Mouse (Mus musculus): ENCODE measurements at regions not wholly inside any gene's neighbourhood (a gene's known extent, or its start where the extent isn't known, plus 50 kb on each side); places are given as distances from the start of the nearest gene placed in this dataset.

DNA sequence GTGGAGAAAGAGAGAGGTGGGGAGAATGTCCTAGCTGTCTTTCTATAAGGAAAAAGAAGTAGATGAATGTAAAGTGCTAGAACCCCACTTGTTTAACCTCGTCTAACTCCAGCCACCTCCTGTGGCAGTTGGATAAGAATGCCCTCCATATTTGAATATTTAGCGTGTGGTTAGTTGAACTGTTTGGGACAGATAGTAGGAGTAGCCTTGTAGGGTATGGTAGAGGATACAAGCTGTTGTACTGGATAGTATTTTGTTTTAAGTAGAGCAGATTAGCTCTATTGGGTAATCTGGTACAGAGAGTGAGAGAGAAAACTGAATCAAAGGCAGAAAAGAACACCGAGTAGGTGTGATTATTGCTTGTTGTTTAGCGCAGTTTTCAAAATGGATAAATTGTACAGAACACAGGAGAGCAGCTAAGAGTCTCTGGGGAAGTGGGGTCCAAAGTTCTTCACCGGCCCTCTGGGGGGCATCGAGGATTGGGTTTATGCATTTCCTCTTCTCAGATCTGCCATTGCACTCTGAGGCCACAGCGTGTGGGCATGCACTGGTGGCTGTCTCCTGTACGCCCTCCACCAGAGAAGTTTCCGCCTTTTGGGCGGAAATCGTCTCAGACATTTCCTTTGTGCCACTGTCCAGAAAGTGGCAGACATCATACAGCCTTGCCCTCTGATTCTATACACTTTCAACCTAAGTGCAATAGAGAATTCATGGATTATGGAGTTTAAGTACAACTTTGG lies 192.3 kb upstream of the Gm9833 start:
- WGBS = 41% methylated on average over 11 of the region's 11 CpGs
- TF ChIP-seq CTCF (IDR thresholded peaks at IDR 0.05; ENCODE audit: control insufficient read depth, insufficient read depth, low read length) = 0 out of 2 replicates have a peak, but pooled peaks have one; percentile 9
- TF ChIP-seq POLR2A (IDR thresholded peaks at IDR 0.05; ENCODE audit: borderline replicate concordance, control insufficient read depth, low read depth, low read length) = no peak
- Histone ChIP-seq H3K27ac (ENCODE audit: control insufficient read depth, insufficient read depth, low read depth, low read length, poor library complexity) (peak overlapping the region; percentile 6; the same call in 1 of the 2 replicates), H3K4me1 (ENCODE audit: control insufficient read depth, insufficient read depth, low read length) (peaks cover 8% of the 10 kb centered on the region), H3K4me3 (replicated peaks; ENCODE audit: control insufficient read depth, low read depth, low read length) (no peak overlapping the region)

DNA sequence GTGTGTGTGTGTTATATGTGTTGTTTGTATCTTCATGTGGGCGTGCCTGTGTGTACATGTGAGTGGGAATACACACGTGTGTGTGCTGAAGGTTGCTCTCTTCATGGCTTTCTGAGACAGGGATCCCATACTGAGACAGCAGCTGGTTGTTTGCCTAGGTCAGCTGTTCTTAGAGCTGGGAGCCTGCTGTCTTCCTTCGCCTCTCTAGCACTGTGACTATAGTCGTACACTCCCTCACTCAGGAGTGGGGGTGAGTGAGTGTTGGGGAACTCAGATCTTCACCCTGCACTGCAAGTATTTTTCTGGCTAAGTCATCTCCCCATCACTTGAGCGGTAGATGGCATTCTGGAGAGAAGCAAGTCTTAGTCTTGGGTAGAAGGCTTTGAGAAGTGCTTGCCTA lies 191.6 kb upstream of the Gm9833 start:
- 81% methylated on average over 5 of the region's 5 CpGs for WGBS
- peaks cover 8% of the 10 kb centered on the region for H3K4me1 ChIP-seq (ENCODE audit: control insufficient read depth, insufficient read depth, low read length)

DNA sequence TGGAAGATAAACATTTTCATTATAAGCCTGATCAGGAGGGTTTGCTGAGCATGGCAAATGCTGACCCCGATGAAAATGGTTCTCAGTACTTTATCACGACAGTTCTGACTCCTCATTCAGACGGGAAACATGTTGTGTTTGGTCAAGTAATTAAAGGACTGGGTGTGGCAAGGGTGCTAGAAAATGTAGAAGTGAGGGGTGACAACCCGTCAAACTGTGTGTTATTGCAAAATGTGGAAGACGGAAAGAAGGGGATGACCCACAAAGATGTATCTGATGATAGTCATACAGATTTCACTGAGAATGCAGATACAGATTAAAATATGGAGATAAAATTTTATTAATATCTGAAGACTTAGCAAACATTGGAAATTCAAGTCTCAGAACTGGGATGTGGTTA lies 186.2 kb upstream of the Gm9833 start:
- TF ChIP-seq POLR2A (IDR thresholded peaks at IDR 0.05; ENCODE audit: borderline replicate concordance, control insufficient read depth, low read depth, low read length) (no peak), CTCF (IDR thresholded peaks at IDR 0.05; ENCODE audit: control insufficient read depth, insufficient read depth, low read length) (no peak)
- WGBS = 34% methylated on average over 5 of the region's 5 CpGs
- no peaks in the 10 kb centered on the region; the same call in 1 of the 2 replicates for H3K4me1 ChIP-seq (ENCODE audit: control insufficient read depth, insufficient read depth, low read length)

More for the DNA sequence above, 191.6 kb upstream of the Gm9833 start:
- no peak overlapping the region for H3K4me3 ChIP-seq (replicated peaks; ENCODE audit: control insufficient read depth, low read depth, low read length)
- no peak for TF ChIP-seq CTCF (IDR thresholded peaks at IDR 0.05; ENCODE audit: control insufficient read depth, insufficient read depth, low read length)
- no peak for TF ChIP-seq POLR2A (IDR thresholded peaks at IDR 0.05; ENCODE audit: borderline replicate concordance, control insufficient read depth, low read depth, low read length)
- H3K27ac ChIP-seq (ENCODE audit: control insufficient read depth, insufficient read depth, low read depth, low read length, poor library complexity) = no peak overlapping the region

DNA sequence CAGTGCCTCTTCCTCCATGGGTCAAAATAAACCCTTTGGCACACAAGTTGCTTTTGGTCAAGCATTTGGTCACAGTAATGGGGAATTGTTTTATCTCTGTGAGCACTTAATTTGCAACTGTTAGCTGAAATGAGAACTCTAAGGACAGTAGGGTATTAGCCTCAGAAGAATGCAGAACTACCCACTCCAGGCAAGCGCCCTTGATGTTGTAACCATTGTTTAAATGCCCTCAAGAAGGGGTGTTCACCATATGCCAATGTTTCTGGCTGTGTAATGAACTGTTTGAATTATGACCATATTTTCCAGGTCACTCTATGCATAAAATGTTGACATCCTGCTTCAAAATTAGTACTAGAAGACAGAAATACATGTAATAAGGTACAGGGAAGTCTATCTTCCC lies 174.6 kb upstream of the Gm9833 start:
- 41% methylated on average over 1 of the region's 1 CpGs for WGBS
- no peak overlapping the region for H3K4me3 ChIP-seq (replicated peaks; ENCODE audit: control insufficient read depth, low read depth, low read length)
- no peaks in the 10 kb centered on the region; the same call in 1 of the 2 replicates for H3K4me1 ChIP-seq (ENCODE audit: control insufficient read depth, insufficient read depth, low read length)
- TF ChIP-seq CTCF (IDR thresholded peaks at IDR 0.05; ENCODE audit: control insufficient read depth, insufficient read depth, low read length) (no peak), POLR2A (IDR thresholded peaks at IDR 0.05; ENCODE audit: borderline replicate concordance, control insufficient read depth, low read depth, low read length) (no peak)
- H3K27ac ChIP-seq (ENCODE audit: control insufficient read depth, insufficient read depth, low read depth, low read length, poor library complexity) = no peak overlapping the region

More for the DNA sequence above, 186.2 kb upstream of the Gm9833 start:
- no peak overlapping the region for H3K4me3 ChIP-seq (replicated peaks; ENCODE audit: control insufficient read depth, low read depth, low read length)
- no peak overlapping the region for H3K27ac ChIP-seq (ENCODE audit: control insufficient read depth, insufficient read depth, low read depth, low read length, poor library complexity)

DNA sequence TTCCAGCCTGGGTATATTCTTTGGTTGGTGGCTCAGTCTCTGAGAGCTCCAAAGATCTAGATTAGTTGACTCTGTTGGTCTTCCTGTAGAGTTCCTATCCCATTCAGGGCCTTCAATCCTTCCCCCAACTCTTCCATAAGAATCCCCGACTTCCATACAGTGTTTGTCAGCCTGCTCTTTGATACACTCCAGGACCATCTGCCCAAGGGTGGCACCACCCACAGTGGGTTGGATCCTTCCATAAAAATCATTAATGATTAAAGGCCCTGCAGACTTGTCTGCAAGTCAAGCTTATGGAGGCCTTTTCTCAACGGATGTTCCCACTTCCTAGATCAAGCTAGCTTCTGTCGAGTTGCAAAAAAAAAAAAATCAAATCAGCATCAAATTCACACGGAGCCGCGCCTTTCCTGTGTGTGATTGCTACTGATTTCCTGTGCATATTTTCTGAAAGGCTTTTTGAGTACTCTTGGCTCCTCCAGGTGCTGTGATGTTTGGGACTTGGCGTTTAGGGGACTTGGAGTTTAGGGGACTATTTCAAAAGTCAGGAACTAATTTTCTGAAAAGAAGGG lies 171.3 kb upstream of the Gm9833 start:
- TF ChIP-seq CTCF (IDR thresholded peaks at IDR 0.05; ENCODE audit: control insufficient read depth, insufficient read depth, low read length) = no peak
- H3K4me1 ChIP-seq (ENCODE audit: control insufficient read depth, insufficient read depth, low read length) = no peaks in the 10 kb centered on the region; the same call in 1 of the 2 replicates
- H3K27ac ChIP-seq (ENCODE audit: control insufficient read depth, insufficient read depth, low read depth, low read length, poor library complexity) = no peak overlapping the region
- no peak overlapping the region for H3K4me3 ChIP-seq (replicated peaks; ENCODE audit: control insufficient read depth, low read depth, low read length)
- 24% methylated on average over 7 of the region's 7 CpGs for WGBS

DNA sequence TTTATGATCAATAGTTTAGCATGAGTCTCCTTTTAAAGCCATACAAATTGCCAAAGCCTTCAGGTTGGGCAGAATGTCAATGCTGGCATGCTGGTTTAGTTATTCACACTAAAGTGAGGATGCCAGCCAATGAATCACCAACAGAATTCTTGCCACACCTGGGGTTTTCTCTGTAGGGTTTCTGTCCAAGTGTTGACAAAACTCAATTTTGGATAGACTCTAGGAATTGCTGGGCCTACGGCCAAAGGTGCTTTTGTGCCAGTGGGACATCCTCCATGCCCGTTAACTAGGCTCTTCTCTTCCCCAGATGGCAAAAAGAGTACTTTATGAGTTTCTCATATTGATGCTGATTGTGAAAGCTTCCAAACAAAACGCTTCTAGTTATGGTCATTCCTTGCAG lies 167.6 kb upstream of the Gm9833 start:
- Histone ChIP-seq H3K27ac (ENCODE audit: control insufficient read depth, insufficient read depth, low read depth, low read length, poor library complexity) (no peak overlapping the region), H3K4me3 (replicated peaks; ENCODE audit: control insufficient read depth, low read depth, low read length) (no peak overlapping the region), H3K4me1 (ENCODE audit: control insufficient read depth, insufficient read depth, low read length) (no peaks in the 10 kb centered on the region; the same call in 1 of the 2 replicates)
- 81% methylated on average over 3 of the region's 3 CpGs for WGBS
- no peak for TF ChIP-seq POLR2A (IDR thresholded peaks at IDR 0.05; ENCODE audit: borderline replicate concordance, control insufficient read depth, low read depth, low read length)
- no peak for TF ChIP-seq CTCF (IDR thresholded peaks at IDR 0.05; ENCODE audit: control insufficient read depth, insufficient read depth, low read length)

DNA sequence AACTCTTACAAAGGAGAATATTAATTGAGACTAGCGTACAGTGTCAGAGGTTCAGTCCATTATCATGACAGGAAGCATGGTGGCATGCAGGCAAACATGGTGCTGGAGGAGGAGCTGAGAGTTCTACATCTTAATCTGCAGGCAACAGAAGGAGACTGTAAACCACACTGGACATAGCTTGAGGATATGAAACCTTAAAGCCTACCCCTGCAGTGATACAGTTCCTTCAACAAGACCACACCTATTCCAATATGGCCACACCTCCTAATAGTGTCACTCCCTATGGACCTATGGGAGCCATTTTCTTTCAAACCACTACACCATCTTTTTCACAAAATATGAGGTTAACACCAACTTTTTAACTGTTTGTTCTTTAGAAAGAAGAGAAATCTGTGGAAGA lies 166.2 kb upstream of the Gm9833 start:
- Histone ChIP-seq H3K27ac (ENCODE audit: control insufficient read depth, insufficient read depth, low read depth, low read length, poor library complexity) (no peak overlapping the region), H3K4me1 (ENCODE audit: control insufficient read depth, insufficient read depth, low read length) (no peaks in the 10 kb centered on the region; the same call in 1 of the 2 replicates), H3K4me3 (replicated peaks; ENCODE audit: control insufficient read depth, low read depth, low read length) (no peak overlapping the region)
- TF ChIP-seq CTCF (IDR thresholded peaks at IDR 0.05; ENCODE audit: control insufficient read depth, insufficient read depth, low read length) (no peak), POLR2A (IDR thresholded peaks at IDR 0.05; ENCODE audit: borderline replicate concordance, control insufficient read depth, low read depth, low read length) (no peak)
- 56% methylated on average over 1 of the region's 1 CpGs for WGBS

DNA sequence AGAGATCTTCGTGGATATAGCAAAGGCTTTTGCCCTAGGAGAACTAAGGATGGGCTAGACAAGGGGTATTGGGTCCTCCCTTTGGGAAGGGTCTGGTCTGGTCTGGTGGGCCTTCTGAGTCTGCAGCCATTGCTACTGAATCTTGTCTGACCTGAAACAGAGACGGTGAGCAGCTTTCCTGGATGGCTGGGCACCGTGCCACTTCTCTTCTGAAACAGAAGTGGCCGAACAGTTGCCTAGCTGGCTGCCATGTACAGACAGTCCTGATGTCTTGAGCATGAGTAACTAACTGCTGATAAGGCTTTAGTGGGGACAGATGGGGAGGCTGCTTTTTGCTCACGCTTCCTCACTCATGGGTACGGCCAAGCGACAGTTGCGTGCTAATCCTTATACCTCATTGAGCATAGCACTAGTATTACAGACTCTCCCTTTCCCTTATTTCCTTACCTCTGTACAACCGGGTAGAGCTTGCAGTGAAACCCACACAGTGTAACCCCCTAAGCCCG lies 165.3 kb upstream of the Gm9833 start:
- 79% methylated on average over 10 of the region's 10 CpGs for WGBS
- Histone ChIP-seq H3K4me1 (ENCODE audit: control insufficient read depth, insufficient read depth, low read length) (no peaks in the 10 kb centered on the region; the same call in 1 of the 2 replicates), H3K4me3 (replicated peaks; ENCODE audit: control insufficient read depth, low read depth, low read length) (no peak overlapping the region), H3K27ac (ENCODE audit: control insufficient read depth, insufficient read depth, low read depth, low read length, poor library complexity) (no peak overlapping the region)
- TF ChIP-seq CTCF (IDR thresholded peaks at IDR 0.05; ENCODE audit: control insufficient read depth, insufficient read depth, low read length) (no peak), POLR2A (IDR thresholded peaks at IDR 0.05; ENCODE audit: borderline replicate concordance, control insufficient read depth, low read depth, low read length) (no peak)

Measured in bone marrow, adult 2 months (tissue).